Mouse (Mus musculus) ovary, postnatal 36 days (tissue): ENCODE results near the gene Tmem218.

Experiments
- DNase-seq: peaks from one replicate; pipeline ENCODE4 v3.0.0; 2022; ENCODE audit warnings: low spot score, mixed read lengths

Gene Tmem218

DNA sequence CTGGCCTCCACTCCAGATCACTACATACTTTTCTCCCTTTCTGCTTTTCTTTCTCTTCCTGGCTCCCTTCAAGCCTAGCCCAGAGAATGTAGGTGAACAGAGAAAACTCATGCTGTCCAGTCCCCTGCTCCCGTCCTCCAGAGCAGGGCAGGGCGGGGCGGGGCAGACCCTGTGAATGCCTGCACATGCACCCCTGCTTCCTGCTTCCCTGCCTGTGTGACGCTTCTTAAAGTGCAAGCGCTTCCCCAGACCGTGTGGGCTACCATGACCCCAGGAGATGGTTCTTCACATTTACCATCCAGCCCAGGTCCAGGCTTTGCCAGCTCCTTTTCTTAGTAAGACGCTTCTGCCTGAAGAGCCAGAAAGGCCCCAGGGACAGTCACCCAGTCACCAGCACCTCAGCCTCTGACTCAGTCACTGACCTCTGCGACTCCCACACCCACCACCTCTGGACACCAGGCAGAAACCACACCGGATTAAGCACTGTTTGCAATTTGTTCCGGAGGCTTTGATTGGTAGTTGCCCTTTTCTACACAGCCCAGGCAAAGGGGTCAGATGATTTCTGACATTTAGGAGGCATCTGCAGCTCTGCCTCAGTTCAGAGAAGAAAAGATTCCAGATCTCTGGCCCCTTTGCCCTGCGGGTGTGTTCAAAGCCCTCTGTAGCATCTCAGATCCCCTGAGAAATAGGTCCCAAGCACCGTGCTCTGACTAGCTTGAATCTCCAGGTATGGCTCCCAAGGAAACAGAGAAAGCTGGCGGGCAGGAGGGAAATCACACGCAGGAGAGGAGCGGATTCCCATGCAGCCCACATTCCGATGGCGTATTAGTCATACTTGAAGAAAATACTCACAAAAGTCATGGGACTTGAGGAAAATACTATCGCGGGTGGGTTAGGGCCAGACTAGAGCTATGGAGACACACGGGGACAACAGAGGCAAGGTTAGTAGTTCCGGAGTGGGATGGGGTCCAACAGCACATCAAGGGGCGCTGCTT, 24.5 kb downstream of the Tmem218 start:
- no peak for DNase-seq

DNA sequence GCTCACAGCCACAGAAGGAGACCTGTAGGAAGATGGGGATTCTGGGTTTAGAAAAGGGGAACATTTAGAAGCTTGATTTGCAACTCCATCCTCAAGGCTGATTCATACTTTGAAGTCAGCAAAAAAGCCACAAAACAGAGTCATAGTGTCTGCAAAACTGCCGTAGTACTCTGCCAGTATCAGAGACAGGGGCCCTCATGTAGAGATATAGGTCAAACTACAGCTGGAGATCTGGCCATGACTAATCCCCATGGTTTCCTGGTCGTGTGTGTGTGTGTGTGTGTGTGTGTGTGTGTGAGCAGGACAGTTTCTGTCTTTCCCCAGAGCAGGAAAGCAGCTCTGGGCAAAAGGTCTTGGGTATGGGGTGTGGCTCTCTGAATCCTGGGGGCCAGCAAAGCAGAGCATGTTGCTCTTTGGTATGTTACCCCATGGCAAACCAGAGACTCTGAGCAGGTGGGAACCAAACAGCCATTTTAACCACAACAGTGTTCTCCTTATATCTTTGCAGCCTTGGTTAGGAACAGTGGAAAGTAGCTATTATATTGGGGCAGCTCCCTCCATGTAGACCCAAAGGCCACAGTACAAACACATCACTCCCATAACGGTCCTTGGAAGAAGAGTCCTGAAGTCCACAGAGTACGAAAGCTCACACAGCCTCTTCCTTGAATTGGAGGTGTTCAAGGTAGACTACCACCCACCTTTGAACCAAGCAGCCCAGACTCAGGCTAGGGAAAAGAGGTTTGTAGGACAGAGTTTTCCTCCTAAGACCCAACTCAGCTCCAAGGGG, 28.1 kb downstream of the Tmem218 start:
- DNase-seq: no peak

DNA sequence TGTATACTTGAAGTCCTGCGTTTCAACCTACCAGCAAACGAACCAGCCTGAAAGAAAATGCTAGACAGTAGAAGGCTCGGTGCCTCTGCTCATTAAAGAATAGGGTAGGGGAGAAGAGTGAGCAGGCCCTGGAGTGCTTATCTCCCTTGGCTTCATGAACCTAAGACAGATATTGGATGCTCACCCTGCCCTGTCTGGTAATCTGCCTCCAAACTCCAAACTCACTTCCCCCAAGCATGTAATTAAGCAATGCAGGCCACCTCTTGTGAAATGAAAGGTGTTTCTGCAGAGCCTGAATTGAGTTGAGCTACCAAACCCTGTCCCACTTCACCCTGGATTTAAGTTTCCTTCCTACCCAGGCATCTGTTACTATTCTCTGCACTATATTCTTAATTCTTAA, 34.7 kb downstream of the Tmem218 start:
- no peak for DNase-seq

DNA sequence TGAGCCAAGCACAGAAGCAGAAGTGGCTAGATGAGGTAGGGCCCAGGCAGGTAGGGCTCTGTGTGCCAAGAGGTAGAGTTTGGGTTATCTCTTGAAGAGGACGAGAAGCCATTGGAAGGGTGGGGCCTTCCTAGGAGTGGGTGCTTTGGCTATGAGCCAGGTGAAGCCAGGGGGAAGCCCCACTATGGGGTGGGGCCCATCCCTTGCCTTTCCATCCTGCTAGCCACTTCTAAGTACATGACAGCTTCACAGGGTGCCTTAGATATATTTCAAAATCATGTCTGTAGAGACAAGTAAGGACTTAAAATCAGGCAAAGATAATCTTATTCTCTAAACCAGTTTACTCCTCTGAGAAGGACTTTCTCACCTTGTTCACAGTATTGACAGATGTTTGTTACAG, 36.6 kb downstream of the Tmem218 start:
- DNase-seq: no peak

DNA sequence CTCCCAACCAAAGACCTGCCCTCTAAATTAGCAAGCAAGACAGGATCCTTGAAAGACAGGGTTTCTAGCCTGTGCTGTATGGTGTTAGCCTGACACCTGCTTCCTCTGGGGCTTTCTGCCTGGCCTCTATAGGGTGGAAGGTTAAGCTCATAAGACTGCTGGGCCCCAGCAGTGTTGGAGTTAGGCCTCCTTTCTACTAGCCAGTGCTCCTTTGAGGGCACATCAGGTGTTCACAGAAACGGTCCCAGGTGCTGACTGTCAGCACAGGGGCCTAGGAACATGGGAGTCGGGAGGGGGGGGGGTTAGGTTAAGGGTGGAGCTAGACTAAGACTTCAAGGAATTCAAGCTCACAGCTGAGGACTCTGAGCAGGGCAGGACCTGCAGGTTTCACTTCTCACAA, 37.4 kb downstream of the Tmem218 start:
- no peak for DNase-seq

DNA sequence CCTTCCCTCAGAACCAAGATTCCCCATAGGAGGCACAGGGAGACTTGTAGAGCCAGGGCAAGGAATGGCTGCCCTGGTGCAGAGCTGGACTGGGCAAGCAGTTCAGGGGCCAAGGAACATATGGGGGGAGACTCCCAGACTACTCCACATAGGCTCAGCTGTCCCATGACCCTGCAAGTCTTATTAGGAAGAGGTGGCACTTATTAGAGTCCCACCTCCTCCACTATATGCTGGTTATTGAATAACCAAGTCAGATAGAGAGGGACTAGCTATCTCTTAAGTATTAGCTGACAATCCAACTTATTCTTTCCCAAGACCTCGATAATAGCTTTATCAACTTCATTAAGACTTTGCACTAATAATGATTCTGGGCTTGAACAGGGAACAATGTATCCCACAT, 37.8 kb downstream of the Tmem218 start:
- no peak for DNase-seq

DNA sequence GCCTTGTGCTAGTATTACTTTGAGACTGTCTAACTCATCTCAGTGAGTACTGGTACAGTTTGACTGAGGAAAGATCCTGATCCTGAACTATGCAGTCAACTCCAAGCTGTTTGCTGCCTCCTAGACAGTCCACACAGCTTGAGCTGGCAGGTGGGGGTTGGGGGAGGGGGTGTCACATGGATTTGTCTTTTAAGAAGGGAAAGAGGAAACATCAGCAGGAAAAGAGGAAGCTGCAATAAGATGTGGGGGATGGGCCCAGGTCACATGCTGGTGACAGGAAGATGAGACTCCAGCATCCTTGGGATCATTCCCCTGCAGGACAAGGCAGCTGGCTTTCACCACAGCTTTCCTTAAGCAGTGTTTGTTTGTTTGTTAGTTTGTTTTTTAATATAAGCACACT, 39.4 kb downstream of the Tmem218 start:
- DNase-seq: no peak

DNA sequence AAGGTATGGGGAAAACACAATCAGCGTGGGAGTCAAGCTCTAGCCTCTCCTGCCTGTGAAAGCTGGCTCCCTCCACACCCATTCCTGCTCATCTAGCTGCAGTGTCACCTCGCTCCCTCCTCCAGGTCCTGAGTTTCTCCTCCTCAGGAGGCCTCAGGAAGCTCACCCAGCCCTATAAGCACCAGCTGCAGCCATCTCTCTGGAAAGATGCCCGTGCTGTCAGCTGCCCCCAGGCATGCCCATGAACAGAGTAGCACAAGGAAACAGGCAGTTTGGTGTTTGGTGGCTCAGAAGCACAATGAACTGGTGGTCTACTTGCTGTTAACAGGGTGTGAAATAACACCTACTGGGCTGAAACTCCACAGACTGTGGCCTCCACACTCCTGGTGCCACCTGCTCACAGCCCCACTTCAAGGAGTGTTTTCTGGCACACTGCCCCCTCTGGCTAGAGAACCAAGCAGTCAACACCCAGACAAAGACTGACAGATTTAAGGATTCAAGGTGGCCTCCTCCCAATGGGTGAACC, 40.4 kb downstream of the Tmem218 start:
- DNase-seq: no peak

DNA sequence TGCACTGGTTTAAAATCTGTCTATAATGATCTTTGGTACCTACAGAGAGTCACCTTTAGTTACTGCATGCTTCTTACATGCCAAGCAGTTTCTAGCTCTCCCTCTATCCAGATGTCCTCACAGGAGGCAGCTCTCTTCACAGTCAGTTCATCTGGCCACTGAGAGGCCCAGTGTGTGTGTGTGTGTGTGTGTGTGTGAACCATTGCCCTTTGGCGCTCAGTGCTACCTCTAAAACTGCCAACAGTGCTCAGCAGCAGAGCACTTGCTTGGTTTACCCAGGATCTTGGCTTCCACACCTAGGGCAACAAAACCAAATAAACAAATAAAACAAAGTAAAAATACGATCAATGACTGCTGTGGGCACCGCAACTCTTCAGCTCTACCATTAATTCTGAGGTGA, 42.0 kb downstream of the Tmem218 start:
- DNase-seq: no peak

DNA sequence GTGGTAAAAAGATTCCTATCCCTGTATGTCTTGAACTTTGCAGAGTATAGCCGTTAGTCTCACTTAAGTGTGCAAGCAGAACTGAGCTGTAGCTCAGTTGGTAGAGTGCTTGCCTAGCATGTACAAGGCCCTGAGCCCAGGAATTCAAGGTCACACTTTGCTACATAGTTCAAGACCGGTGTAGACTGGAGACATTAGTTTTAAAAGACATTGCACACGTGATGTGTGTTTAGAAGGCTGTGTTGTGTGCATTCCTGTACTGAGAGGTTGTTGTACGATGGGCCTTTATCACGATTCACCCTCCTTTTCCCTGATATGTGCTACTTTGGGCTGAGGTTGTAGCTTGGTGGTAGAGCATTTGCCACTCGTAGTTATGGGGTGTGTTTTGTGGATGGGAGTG, 42.6 kb downstream of the Tmem218 start:
- no peak for DNase-seq

DNA sequence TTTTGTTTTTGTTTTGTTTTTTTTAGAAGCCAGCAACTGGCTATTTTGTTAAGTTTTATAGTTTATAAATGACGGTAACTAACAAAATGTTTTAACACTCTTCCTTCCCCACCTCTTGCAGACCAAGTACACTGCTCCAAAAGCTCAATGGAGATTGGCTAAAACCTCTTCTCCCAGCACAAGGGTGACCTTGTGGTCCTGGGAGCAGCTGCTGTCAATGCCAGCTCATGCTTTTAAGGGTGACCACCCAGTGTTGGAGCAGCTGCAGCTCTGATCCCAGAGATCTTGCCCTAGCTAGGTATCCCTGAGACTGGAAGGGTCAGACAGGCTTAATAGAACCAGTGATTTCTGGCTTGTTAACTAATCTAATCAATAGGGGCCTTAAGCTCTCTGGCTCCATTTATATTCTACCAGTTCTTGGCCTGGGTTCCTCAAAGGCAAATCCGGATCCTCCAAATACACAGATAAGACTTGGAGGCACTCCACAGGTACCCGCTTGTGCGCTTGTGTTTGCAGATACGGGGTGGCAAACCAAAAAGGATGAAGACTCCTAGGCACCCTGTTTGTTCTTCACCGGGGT, 46.6 kb downstream of the Tmem218 start:
- no peak for DNase-seq

DNA sequence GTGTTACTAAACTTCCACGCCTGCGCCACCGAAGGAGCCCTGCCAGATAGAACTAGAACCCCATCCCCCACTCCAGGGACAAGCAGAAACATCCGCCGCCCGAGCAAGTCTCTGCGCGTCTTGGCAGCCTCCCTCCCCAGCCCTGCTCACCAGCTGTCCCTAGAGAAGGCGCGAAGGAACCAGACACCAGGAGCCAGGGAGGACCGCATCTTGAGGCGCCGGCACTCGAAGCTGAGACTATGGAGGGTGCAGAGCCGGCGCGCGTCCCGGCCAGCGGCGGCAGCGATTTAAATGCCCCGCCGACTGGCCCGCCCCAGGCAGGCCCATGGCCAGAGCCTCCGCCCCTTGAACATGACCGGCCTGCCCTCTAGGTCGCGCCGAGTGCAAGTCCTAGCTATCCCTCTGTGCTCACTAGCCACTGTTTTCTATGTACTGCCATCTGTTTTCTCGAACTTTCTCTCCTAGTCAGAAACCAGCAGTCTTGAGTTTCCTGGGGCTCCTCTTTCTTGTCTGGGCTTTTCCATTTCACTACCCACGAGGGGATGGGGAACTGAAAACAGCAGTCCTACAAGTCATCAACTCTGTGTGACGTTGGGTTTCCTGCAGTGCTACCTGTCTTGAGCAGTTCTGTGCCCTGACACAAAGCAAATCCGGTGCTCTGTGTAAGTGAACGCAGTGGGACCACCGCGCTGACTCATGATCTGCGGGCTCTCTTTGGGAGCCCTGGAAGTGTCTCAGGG, 47.3 kb downstream of the Tmem218 start, which contains the start of gene Slc37a2:
Slc37a2 (minus strand) TSS at position 590 of the 740 bp plus-strand sequence.
- peak; percentile 61 for DNase-seq

DNA sequence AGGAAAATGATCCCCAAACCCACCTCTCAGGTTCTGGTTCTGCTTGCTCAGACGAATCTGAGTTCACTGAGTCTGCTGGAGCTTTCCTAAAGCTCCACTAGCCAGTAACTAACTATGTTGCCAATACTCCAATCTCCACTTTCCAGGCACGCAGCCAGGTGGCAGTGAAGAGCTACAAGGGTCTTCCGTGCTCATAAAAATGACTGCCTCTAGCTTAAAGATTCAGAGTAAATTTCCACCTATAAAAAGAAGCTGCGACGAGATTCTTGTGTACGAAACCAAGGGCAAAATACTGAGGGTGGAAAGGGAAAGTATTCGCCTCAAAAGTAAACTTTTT, 47.8 kb downstream of the Tmem218 start:
- DNase-seq: peak; percentile 53

DNA sequence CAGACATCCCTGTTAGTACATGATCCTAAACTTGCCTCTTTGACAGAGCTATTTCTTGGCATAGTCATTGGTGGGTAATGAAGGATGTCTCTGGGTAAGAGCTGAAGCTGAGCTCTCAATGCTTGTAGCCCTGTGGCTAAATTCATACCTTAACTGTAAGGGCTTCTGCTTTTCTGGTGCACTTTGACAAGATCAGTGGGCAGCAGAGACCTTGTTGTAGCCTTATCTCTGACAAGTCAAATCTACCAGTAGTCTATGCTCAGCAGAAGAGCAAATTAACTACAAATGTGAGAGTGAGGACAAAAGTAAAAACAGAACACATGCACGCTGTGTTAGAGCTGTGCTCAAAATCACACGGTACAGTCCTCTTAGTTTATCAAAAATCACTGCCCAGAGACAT, 58.6 kb downstream of the Tmem218 start:
- DNase-seq: no peak
